Mouse (Mus musculus) neural tube, embryonic 13.5 days (tissue): ENCODE data around the gene Zfp341. TPM values are rescaled to one million over a fixed set of nuclear protein-coding genes. Genes with fewer than 3 reads are reported as not detected.
A peak's percentile ranks its signal among the peaks of the same experiment; 100 is the strongest.

ENCODE experiments used
- ATAC-seq: fragments of 200-750 bp; cut with Nextera tagmentation; 2 replicates; pipeline ENCODE4 v1.8.0; 2017; ENCODE audit warnings: low read depth, mild to moderate bottlenecking, moderate TSS enrichment, moderate library complexity
- H3K27ac ChIP-seq: fragments of 300-500 bp; sonication (generic); replicated peaks from 2 replicates; pipeline ENCODE4 v1.5.1; 2015; ENCODE audit warnings: moderate library complexity, mild to moderate bottlenecking, inconsistent platforms
- H3K27me3 ChIP-seq: fragments of 300-500 bp; sonication (generic); 2 replicates; pipeline ENCODE4 v1.6.1; 2015; ENCODE audit warnings: mild to moderate bottlenecking, inconsistent platforms
- H3K36me3 ChIP-seq: fragments of 300-500 bp; sonication (generic); 2 replicates; pipeline ENCODE4 v1.6.1; 2015; ENCODE audit warnings: mild to moderate bottlenecking, inconsistent platforms
- H3K4me1 ChIP-seq: fragments of 300-500 bp; sonication (generic); replicated peaks from 2 replicates; pipeline ENCODE4 v1.6.1; 2015; ENCODE audit warnings: inconsistent platforms
- H3K4me2 ChIP-seq: fragments of 300-500 bp; sonication (generic); 2 replicates; pipeline ENCODE4 v1.6.1; 2015; ENCODE audit warnings: inconsistent platforms, mild to moderate bottlenecking, moderate library complexity
- H3K4me3 ChIP-seq: fragments of 300-500 bp; sonication (generic); 2 replicates; pipeline ENCODE4 v1.5.1; 2015; ENCODE audit warnings: mild to moderate bottlenecking, inconsistent platforms
- H3K9ac ChIP-seq: fragments of 300-500 bp; sonication (generic); 2 replicates; pipeline ENCODE4 v1.6.1; 2015; ENCODE audit warnings: moderate library complexity, mild to moderate bottlenecking, inconsistent platforms
- H3K9me3 ChIP-seq: fragments of 300-500 bp; sonication (generic); 2 replicates; pipeline ENCODE4 v1.6.1; 2016; ENCODE audit warnings: inconsistent platforms
- WGBS: fragments of 180-500 bp; shearing (Covaris S2); methylation state at CpG from one replicate; pipeline ENCODE4 v1.1.7; 2015; 5-methylcytosine and 5-hydroxymethylcytosine counted together
- polyA plus RNA-seq: library from polyadenylated mRNA; unstranded; fragments of >200 nt; fragmentation: Nextera tagmentation; extraction: Ambion mirVana; gene quantifications from 2 replicates; pipeline ENCODE4 v1.2.1, GENCODE M21; 2015

The Zfp341 gene
- polyA plus RNA-seq, 1 experiment from 2014 or later: 1.0 TPM

- Histone ChIP-seq H3K9me3 (no peaks in the 10 kb centered on the region), H3K27ac (no peak overlapping the region), H3K9ac (no peak overlapping the region), H3K4me3 (no peak overlapping the region), H3K4me1 (no peaks in the 10 kb centered on the region), H3K36me3 (peaks cover 78% of the 10 kb centered on the region), H3K4me2 (no peak overlapping the region), H3K27me3 (no peaks in the 10 kb centered on the region)
- 89% methylated on average over 6 of the region's 6 CpGs for WGBS
- no peak for ATAC-seq
These were observed 29.8 kb downstream of the Zfp341 start for GRCm38 (mm10) chr2:154642712-154643385.

GRCm38 (mm10) chr2:154646634-154647033, 33.5 kb downstream of the Zfp341 start:
- H3K9me3 ChIP-seq: no peaks in the 10 kb centered on the region
- H3K27me3 ChIP-seq: no peaks in the 10 kb centered on the region
- H3K9ac ChIP-seq: no peak overlapping the region
- ATAC-seq: no peak
- H3K27ac ChIP-seq: no peak overlapping the region
- whole genome bisulfite sequencing: 75% methylated on average over 5 of the region's 5 CpGs
- H3K4me3 ChIP-seq: no peak overlapping the region
- peaks cover 48% of the 10 kb centered on the region for H3K36me3 ChIP-seq
- no peak overlapping the region for H3K4me2 ChIP-seq
- no peaks in the 10 kb centered on the region for H3K4me1 ChIP-seq

GRCm38 (mm10) chr2:154648086-154648485, 35.0 kb downstream of the Zfp341 start:
- Histone ChIP-seq H3K27me3 (no peaks in the 10 kb centered on the region), H3K4me3 (no peak overlapping the region), H3K36me3 (peaks cover 35% of the 10 kb centered on the region), H3K9me3 (no peaks in the 10 kb centered on the region), H3K4me1 (no peaks in the 10 kb centered on the region), H3K9ac (no peak overlapping the region), H3K27ac (no peak overlapping the region), H3K4me2 (no peak overlapping the region)
- WGBS: 30% methylated on average over 3 of the region's 3 CpGs
- no peak for ATAC-seq

GRCm38 (mm10) chr2:154650404-154650803, 37.3 kb downstream of the Zfp341 start:
- WGBS: 77% methylated on average over 3 of the region's 3 CpGs
- Histone ChIP-seq H3K4me3 (no peak overlapping the region), H3K4me2 (no peak overlapping the region), H3K4me1 (no peaks in the 10 kb centered on the region), H3K27ac (no peak overlapping the region), H3K27me3 (no peaks in the 10 kb centered on the region), H3K9ac (no peak overlapping the region), H3K36me3 (peaks cover 14% of the 10 kb centered on the region), H3K9me3 (no peaks in the 10 kb centered on the region)
- ATAC-seq: no peak

GRCm38 (mm10) chr2:154651363-154651762, 38.3 kb downstream of the Zfp341 start, which contains the start of gene Chmp4b:
Chmp4b (plus strand) TSS chr2:154651705.
- Histone ChIP-seq H3K4me2 (no peak within 1 kb of the TSS), H3K36me3 (peaks cover 4% of the 10 kb centered on the region; the same call in 1 of the 2 replicates), H3K27me3 (no peaks in the 10 kb centered on the region), H3K4me3 (no peak within 1 kb of the TSS), H3K4me1 (peaks cover 2% of the 10 kb centered on the region), H3K9me3 (no peaks in the 10 kb centered on the region), H3K27ac (no peak within 1 kb of the TSS), H3K9ac (no peak within 1 kb of the TSS)
- WGBS: 52% methylated on average over 8 of the region's 8 CpGs
- no peak for ATAC-seq

- Histone ChIP-seq H3K4me1 (peaks cover 27% of the 10 kb centered on the region), H3K9ac (no peak overlapping the region), H3K4me3 (no peak overlapping the region), H3K36me3 (no peaks in the 10 kb centered on the region), H3K27me3 (no peaks in the 10 kb centered on the region), H3K9me3 (no peaks in the 10 kb centered on the region), H3K27ac (no peak overlapping the region), H3K4me2 (no peak overlapping the region)
- ATAC-seq: no peak
- WGBS: 93% methylated on average over 12 of the region's 12 CpGs
These were observed 41.9 kb downstream of the Zfp341 start for GRCm38 (mm10) chr2:154654976-154655375.

GRCm38 (mm10) chr2:154655878-154656414, 42.8 kb downstream of the Zfp341 start:
- Histone ChIP-seq H3K4me1 (peaks cover 33% of the 10 kb centered on the region), H3K27me3 (no peaks in the 10 kb centered on the region), H3K4me2 (peak overlapping the region; percentile 91), H3K36me3 (peaks cover 6% of the 10 kb centered on the region), H3K9me3 (no peaks in the 10 kb centered on the region), H3K9ac (peak overlapping the region; percentile 34; the same call in 1 of the 2 replicates), H3K27ac (no peak overlapping the region), H3K4me3 (no peak overlapping the region)
- WGBS: 89% methylated on average over 2 of the region's 2 CpGs
- ATAC-seq: no peak

- peak; percentile 99 for ATAC-seq
- Histone ChIP-seq H3K36me3 (peaks cover 14% of the 10 kb centered on the region), H3K27me3 (no peaks in the 10 kb centered on the region), H3K9me3 (no peaks in the 10 kb centered on the region), H3K27ac (peak overlapping the region; percentile 80), H3K4me2 (peak overlapping the region; percentile 91), H3K4me1 (peaks cover 34% of the 10 kb centered on the region), H3K4me3 (peak overlapping the region; percentile 92), H3K9ac (peak overlapping the region; percentile 97)
- WGBS: under 1% methylated on average over 67 of the region's 67 CpGs
These were observed 43.8 kb downstream of the Zfp341 start for GRCm38 (mm10) chr2:154656710-154657485.

GRCm38 (mm10) chr2:154657486-154658237, 44.6 kb downstream of the Zfp341 start:
- peak overlapping the region; percentile 97 for H3K9ac ChIP-seq
- H3K27me3 ChIP-seq: no peaks in the 10 kb centered on the region
- peak overlapping the region; percentile 91 for H3K4me2 ChIP-seq
- H3K4me3 ChIP-seq: peak overlapping the region; percentile 92
- H3K4me1 ChIP-seq: peaks cover 34% of the 10 kb centered on the region
- H3K9me3 ChIP-seq: no peaks in the 10 kb centered on the region
- H3K27ac ChIP-seq: peak overlapping the region; percentile 80
- 14% methylated on average over 12 of the region's 12 CpGs for WGBS
- peaks cover 14% of the 10 kb centered on the region for H3K36me3 ChIP-seq
- ATAC-seq: peak; percentile 13; the same call in 1 of the 2 replicates

- H3K27ac ChIP-seq: no peak overlapping the region
- H3K9ac ChIP-seq: peak overlapping the region; percentile 97
- H3K9me3 ChIP-seq: no peaks in the 10 kb centered on the region
- H3K4me1 ChIP-seq: peaks cover 34% of the 10 kb centered on the region
- H3K36me3 ChIP-seq: peaks cover 14% of the 10 kb centered on the region
- H3K27me3 ChIP-seq: no peaks in the 10 kb centered on the region
- peak overlapping the region; percentile 91 for H3K4me2 ChIP-seq
- no peak for ATAC-seq
- 91% methylated on average over 4 of the region's 4 CpGs for WGBS
- H3K4me3 ChIP-seq: no peak overlapping the region
These were observed 46.0 kb downstream of the Zfp341 start for GRCm38 (mm10) chr2:154659070-154659469.

GRCm38 (mm10) chr2:154659531-154660074, 46.5 kb downstream of the Zfp341 start:
- H3K36me3 ChIP-seq: peaks cover 14% of the 10 kb centered on the region
- no peak overlapping the region for H3K4me3 ChIP-seq
- peak overlapping the region; percentile 97; the same call in 1 of the 2 replicates for H3K9ac ChIP-seq
- no peaks in the 10 kb centered on the region for H3K27me3 ChIP-seq
- 91% methylated on average over 3 of the region's 5 CpGs for WGBS
- no peak overlapping the region for H3K27ac ChIP-seq
- H3K4me2 ChIP-seq: peak overlapping the region; percentile 91
- no peak for ATAC-seq
- no peaks in the 10 kb centered on the region for H3K9me3 ChIP-seq
- peaks cover 34% of the 10 kb centered on the region for H3K4me1 ChIP-seq
